Mouse (Mus musculus) ES-Bruce4 (cell line): ENCODE measurements around the gene Sergef. TPM values are rescaled to one million over a fixed set of nuclear protein-coding genes. Genes with fewer than 3 reads are reported as not detected.

Experiments
- H3K27ac ChIP-seq: 2 replicates; pipeline ENCODE4 v1.5.1; 2012; ENCODE audit warnings: low read length, inconsistent platforms; ENCODE audit not compliant: insufficient read depth
- H3K27me3 ChIP-seq: 2 replicates; pipeline ENCODE4 v1.6.1; 2012; ENCODE audit warnings: mild to moderate bottlenecking, low read length, inconsistent platforms; ENCODE audit not compliant: control insufficient read depth, poor library complexity, insufficient read depth, severe bottlenecking
- H3K36me3 ChIP-seq: 2 replicates; pipeline ENCODE4 v1.6.1; 2012; ENCODE audit warnings: inconsistent platforms, mild to moderate bottlenecking, low read length, moderate library complexity; ENCODE audit not compliant: control insufficient read depth, poor library complexity, insufficient read depth, severe bottlenecking
- H3K4me1 ChIP-seq: one replicate; pipeline ENCODE4 v1.8.1; 2011; ENCODE audit warnings: low read length; ENCODE audit not compliant: control insufficient read depth, insufficient read depth
- H3K4me3 ChIP-seq: 2 replicates; pipeline ENCODE4 v1.5.1; 2011; ENCODE audit warnings: low read depth, mild to moderate bottlenecking, low read length
- H3K9ac ChIP-seq: 2 replicates; pipeline ENCODE4 v1.6.1; 2012; ENCODE audit warnings: low read depth, mild to moderate bottlenecking, inconsistent platforms; ENCODE audit not compliant: poor library complexity, severe bottlenecking
- H3K9me3 ChIP-seq: replicated peaks from 2 replicates; pipeline ENCODE4 v1.6.1; 2012; ENCODE audit warnings: mild to moderate bottlenecking, low read length, inconsistent platforms; ENCODE audit not compliant: control insufficient read depth, poor library complexity, insufficient read depth, severe bottlenecking
- CTCF ChIP-seq: IDR thresholded peaks from one replicate; pipeline ENCODE4 v1.8.1; 2011; ENCODE audit warnings: low read depth, low read length
- EP300 ChIP-seq: IDR thresholded peaks from 2 replicates; pipeline ENCODE4 v1.6.1; 2011; ENCODE audit warnings: low read depth, low read length; ENCODE audit not compliant: insufficient read depth
- POLR2A ChIP-seq: IDR thresholded peaks from one replicate; pipeline ENCODE4 v1.8.1; 2011; ENCODE audit warnings: low read length; ENCODE audit not compliant: insufficient read depth
- polyA plus RNA-seq: library from polyadenylated mRNA; stranded (reverse); fragments of >200 nt; gene quantifications from 2 replicates; pipeline ENCODE4 v1.2.4, GENCODE M21; 2011; ENCODE audit warnings: low read depth; ENCODE audit not compliant: missing spikeins, insufficient read depth, insufficient read length

Gene Sergef
- polyA plus RNA-seq, 1 experiment: 5.8 TPM

DNA sequence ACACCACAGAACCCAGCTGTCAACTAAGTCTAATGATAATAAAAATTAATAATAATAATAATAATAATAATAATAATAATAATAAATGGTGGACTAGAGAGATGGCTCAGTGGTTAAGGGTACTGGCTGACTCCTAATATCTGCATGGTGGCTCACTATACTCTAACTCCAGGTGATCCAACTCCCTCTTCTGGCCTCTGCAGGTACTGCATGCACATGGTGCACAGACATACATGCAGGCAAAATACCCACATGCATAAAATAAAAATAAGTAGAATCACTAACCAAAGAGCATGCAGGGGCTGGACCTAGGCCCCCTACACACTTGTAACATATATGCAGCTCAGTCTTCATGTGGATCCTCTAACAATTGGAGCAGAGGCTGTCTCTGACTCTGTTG, 75.8 kb downstream of the Sergef start:
- no peaks in the 10 kb centered on the region for H3K4me1 ChIP-seq
- no peak overlapping the region for H3K4me3 ChIP-seq
- no peaks in the 10 kb centered on the region for H3K27me3 ChIP-seq
- no peak for TF ChIP-seq EP300
- TF ChIP-seq CTCF: peak; percentile 10
- TF ChIP-seq POLR2A: no peak
- no peaks in the 10 kb centered on the region for H3K9me3 ChIP-seq
- no peaks in the 10 kb centered on the region for H3K36me3 ChIP-seq
- no peak overlapping the region for H3K27ac ChIP-seq
- no peak overlapping the region for H3K9ac ChIP-seq

DNA sequence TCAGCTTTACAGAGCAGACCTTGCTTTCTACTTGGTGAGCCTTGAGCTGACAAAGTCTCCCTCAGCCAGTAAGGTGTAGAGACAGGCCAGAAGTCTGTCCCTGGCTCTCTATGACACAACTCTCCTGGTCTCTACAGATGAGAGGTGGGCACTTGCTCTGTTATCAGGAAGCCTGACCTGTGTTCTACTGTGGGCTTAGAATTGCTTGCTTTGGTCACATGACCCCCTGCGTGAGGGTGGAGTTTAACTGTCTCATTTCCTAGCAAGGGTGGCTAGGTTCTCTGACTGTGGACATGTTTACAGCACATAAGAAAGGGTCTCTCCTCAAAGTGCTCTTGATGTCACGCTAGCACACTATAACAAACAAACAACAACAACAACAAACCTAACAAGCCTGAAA, 79.5 kb downstream of the Sergef start:
- H3K4me3 ChIP-seq: no peak overlapping the region
- no peak for TF ChIP-seq POLR2A
- TF ChIP-seq EP300: no peak
- TF ChIP-seq CTCF: no peak
- no peaks in the 10 kb centered on the region for H3K27me3 ChIP-seq
- H3K9me3 ChIP-seq: no peaks in the 10 kb centered on the region
- no peaks in the 10 kb centered on the region for H3K4me1 ChIP-seq
- H3K36me3 ChIP-seq: no peaks in the 10 kb centered on the region
- no peak overlapping the region for H3K27ac ChIP-seq
- no peak overlapping the region for H3K9ac ChIP-seq

DNA sequence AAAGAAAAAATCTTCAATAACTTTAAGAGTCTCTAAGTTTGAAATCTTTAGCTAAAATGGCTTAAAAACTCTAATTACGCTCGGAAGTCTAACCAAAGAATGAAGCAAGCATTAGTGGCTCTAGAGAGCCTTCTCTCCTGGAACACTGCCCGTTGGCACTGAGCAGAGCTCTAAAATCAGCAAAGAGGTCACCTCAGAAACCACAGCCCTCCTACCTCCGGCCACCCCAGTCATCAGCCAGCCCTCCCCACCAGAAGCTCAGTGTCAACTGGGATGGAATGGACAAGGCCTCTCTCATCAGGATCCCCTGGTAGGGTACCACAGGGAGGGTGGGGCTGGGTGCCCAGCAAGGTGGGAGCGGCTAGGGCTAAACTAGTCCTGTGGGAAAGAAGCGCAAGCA, 80.0 kb downstream of the Sergef start:
- no peak overlapping the region for H3K9ac ChIP-seq
- no peaks in the 10 kb centered on the region for H3K4me1 ChIP-seq
- no peak overlapping the region for H3K4me3 ChIP-seq
- no peaks in the 10 kb centered on the region for H3K36me3 ChIP-seq
- TF ChIP-seq CTCF (no peak), EP300 (no peak), POLR2A (no peak)
- H3K27me3 ChIP-seq: no peaks in the 10 kb centered on the region
- H3K9me3 ChIP-seq: no peaks in the 10 kb centered on the region
- H3K27ac ChIP-seq: no peak overlapping the region

DNA sequence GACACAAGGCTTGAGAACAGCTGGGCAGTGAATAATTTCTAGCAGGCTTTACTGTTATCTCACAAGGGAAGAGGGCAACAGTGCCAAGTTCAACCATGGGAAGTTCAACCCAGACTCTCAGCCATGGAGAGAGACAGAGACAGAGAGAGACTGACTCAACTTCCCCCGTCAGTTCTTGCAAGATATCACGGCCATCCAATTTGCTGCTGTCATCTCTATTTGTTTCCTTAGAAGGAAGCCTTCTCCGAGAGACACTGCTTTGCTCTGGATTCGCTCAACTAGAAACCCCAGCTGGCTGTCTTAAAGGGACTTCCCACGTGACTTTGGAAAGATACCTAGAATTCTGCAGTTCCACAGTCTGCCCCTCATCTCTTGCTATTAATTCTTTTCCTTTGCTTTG, 80.6 kb downstream of the Sergef start:
- no peaks in the 10 kb centered on the region for H3K4me1 ChIP-seq
- no peak overlapping the region for H3K9ac ChIP-seq
- no peak overlapping the region for H3K27ac ChIP-seq
- TF ChIP-seq EP300: no peak
- TF ChIP-seq POLR2A: no peak
- TF ChIP-seq CTCF: no peak
- H3K36me3 ChIP-seq: no peaks in the 10 kb centered on the region
- no peaks in the 10 kb centered on the region for H3K27me3 ChIP-seq
- no peaks in the 10 kb centered on the region for H3K9me3 ChIP-seq
- no peak overlapping the region for H3K4me3 ChIP-seq

DNA sequence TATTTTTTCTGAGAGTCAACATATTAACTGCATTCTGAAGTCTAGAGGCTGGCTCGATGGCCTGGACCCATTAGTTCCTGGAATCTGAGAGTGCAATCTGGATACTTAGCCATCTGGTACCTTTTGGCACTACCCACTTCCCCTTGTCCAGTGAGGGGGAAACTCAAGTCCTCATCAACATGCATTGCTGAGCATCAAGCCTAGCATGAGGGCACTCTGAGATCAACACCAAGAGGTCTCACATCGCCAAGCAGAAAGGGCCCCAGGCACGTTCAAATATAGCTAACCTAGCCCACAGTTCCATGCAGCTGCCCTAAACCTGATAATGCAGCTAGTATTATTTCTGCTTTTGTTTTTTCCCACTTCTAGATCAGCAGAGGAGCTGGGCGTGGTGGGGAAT, 81.6 kb downstream of the Sergef start:
- no peaks in the 10 kb centered on the region for H3K4me1 ChIP-seq

DNA sequence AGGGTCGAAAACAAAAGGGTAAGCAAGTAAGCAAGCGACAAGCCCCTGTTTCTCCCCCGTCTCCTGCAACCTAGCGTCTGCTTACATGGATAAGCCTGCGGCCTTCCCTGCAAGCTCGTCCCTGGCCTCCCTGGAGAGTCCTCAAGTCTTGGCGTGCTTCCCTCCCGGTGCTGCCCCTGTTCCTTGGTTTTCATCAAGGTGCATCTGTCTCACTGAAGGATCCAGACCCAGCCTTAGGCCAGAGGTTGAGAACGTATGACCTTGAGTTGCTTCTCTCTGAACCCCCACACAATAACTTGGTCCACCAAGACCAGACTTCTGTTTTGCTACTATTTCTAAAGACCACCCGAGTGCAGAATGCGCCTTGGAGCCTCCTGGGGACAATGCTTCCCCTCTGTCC, 82.2 kb downstream of the Sergef start:
- TF ChIP-seq POLR2A: no peak
- no peak for TF ChIP-seq CTCF
- no peak for TF ChIP-seq EP300
- no peaks in the 10 kb centered on the region for H3K27me3 ChIP-seq
- H3K9ac ChIP-seq: no peak overlapping the region
- H3K9me3 ChIP-seq: no peaks in the 10 kb centered on the region
- H3K27ac ChIP-seq: no peak overlapping the region
- no peak overlapping the region for H3K4me3 ChIP-seq
- H3K4me1 ChIP-seq: no peaks in the 10 kb centered on the region
- no peaks in the 10 kb centered on the region for H3K36me3 ChIP-seq

More for the DNA sequence above, 81.6 kb downstream of the Sergef start:
- Histone ChIP-seq H3K9me3 (no peaks in the 10 kb centered on the region), H3K36me3 (no peaks in the 10 kb centered on the region), H3K27ac (no peak overlapping the region), H3K4me3 (no peak overlapping the region), H3K9ac (no peak overlapping the region), H3K27me3 (no peaks in the 10 kb centered on the region)
- TF ChIP-seq EP300 (no peak), CTCF (no peak)
